Mouse (Mus musculus): ENCODE measurements around the gene Siglec1.
"Not testable (repeated sequence)": the region's sequence is repeated elsewhere in the genome, so short reads cannot be mapped to it uniquely, and the experiment has no call there.

Gene Siglec1

GRCm38 (mm10) chr2:131052862-131053418, 33.6 kb downstream of the Siglec1 start:
- DNase-seq (ENCODE audit: low spot score) = no peak

GRCm38 (mm10) chr2:131052043-131052442, 34.5 kb downstream of the Siglec1 start:
- no peak for DNase-seq (ENCODE audit: low spot score)

GRCm38 (mm10) chr2:131046025-131046424, 40.5 kb downstream of the Siglec1 start:
- DNase-seq (ENCODE audit: low spot score) = no peak

GRCm38 (mm10) chr2:131044989-131045720, 41.4 kb downstream of the Siglec1 start:
- no peak for DNase-seq (ENCODE audit: low spot score)

- DNase-seq (ENCODE audit: low spot score) = no peak
Observed at GRCm38 (mm10) chr2:131044354-131044852, 42.2 kb downstream of the Siglec1 start.

- DNase-seq (ENCODE audit: low spot score) = no peak
Observed at GRCm38 (mm10) chr2:131042988-131043387, 43.6 kb downstream of the Siglec1 start, which contains the start of gene Gfra4. Gfra4 (minus strand) TSS chr2:131043088.

GRCm38 (mm10) chr2:131040854-131041825, 45.4 kb downstream of the Siglec1 start:
- DNase-seq (ENCODE audit: low spot score) = peak; percentile 42

GRCm38 (mm10) chr2:131038675-131039074, 47.9 kb downstream of the Siglec1 start:
- no peak for DNase-seq (ENCODE audit: low spot score)

GRCm38 (mm10) chr2:131038197-131038596, 48.4 kb downstream of the Siglec1 start:
- no peak for DNase-seq (ENCODE audit: low spot score)

GRCm38 (mm10) chr2:131037226-131037990, 49.2 kb downstream of the Siglec1 start:
- DNase-seq (ENCODE audit: low spot score) = no peak

- DNase-seq (ENCODE audit: low spot score) = no peak
Observed at GRCm38 (mm10) chr2:131036757-131037156, 49.8 kb downstream of the Siglec1 start.

GRCm38 (mm10) chr2:131036343-131036742, 50.2 kb downstream of the Siglec1 start:
- DNase-seq (ENCODE audit: low spot score) = no peak

GRCm38 (mm10) chr2:131031406-131031805, 55.2 kb downstream of the Siglec1 start:
- DNase-seq (ENCODE audit: low spot score) = not testable (repeated sequence)

GRCm38 (mm10) chr2:131030998-131031397, 55.6 kb downstream of the Siglec1 start:
- DNase-seq (ENCODE audit: low spot score) = no peak

- DNase-seq (ENCODE audit: low spot score) = no peak
Observed at GRCm38 (mm10) chr2:131030561-131030960, 56.0 kb downstream of the Siglec1 start.

- no peak for DNase-seq (ENCODE audit: low spot score)
Observed at GRCm38 (mm10) chr2:131029065-131029935, 57.3 kb downstream of the Siglec1 start.

- no peak for DNase-seq (ENCODE audit: low spot score)
Observed at GRCm38 (mm10) chr2:131026941-131027340, 59.6 kb downstream of the Siglec1 start.

- no peak for DNase-seq (ENCODE audit: low spot score)
Observed at GRCm38 (mm10) chr2:131025230-131025629, 61.3 kb downstream of the Siglec1 start.

Measured in testis, postnatal 14 days (tissue).